Mouse (Mus musculus) kidney, postnatal 4 days (tissue): ENCODE results near the gene D130052B06Rik.

Experiments
- DNase-seq, 2 experiments: peaks; one replicate each; pipeline ENCODE4 v3.0.0; 2021; ENCODE audit warnings: mixed read lengths in 2 of 2

D130052B06Rik gene

GRCm38 (mm10) chr11:33598986-33599385 lies at the start of gene D130052B06Rik:
TSS of gene D130052B06Rik (plus strand) at chr11:33599302.
- no peak for DNase-seq

GRCm38 (mm10) chr11:33550861-33551560 lies 48.1 kb upstream of the D130052B06Rik start:
- no peak for DNase-seq

- DNase-seq = no peak
These were observed 45.0 kb upstream of the D130052B06Rik start for GRCm38 (mm10) chr11:33554123-33554522.

DNA sequence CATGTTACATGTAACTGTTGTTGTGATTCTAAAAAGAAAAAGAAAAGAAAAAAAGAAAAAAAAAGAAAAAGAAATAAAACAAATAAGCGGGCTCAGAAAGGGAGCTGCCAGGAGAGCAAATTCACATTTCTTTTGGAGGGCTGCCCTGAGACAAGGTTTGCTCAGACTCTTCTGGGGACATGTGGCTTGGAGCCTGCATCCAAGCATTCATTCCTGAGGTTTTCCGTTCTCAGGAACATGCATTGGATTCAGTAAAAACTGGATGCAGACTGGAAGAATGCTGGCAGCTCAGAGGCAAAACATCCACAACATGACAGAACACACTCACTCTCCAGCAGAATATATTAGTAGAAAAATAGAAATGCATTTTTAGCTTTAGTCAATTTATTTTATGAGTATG lies 35.2 kb upstream of the D130052B06Rik start:
- no peak for DNase-seq

DNA sequence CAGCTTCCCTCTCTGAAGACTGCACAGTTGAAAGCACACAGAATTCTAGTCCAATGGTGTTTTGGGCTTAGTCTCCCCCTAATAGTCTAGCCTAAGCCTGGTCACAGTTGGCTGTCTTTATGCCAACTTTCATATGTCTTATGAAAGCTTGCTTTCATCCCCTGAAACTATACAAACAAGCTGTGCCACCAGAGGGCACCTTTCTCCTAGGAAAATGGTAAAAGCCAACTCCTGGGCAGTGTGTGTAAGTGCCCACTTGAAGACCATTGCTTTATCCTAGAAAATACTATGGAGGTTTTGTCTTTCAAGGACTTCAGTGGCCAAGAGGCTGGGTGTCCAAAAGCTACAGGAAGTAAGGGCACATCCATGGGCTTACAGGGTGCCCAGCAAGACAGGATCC lies 28.7 kb upstream of the D130052B06Rik start:
- peak; percentile 52 to 60 for DNase-seq

- peak; percentile 8 for DNase-seq
These were observed 24.2 kb upstream of the D130052B06Rik start for GRCm38 (mm10) chr11:33574944-33575343.

GRCm38 (mm10) chr11:33578859-33579258 lies 20.2 kb upstream of the D130052B06Rik start, which contains the start of gene Gabrp:
TSS of gene Gabrp (minus strand) at chr11:33578959.
- no peak for DNase-seq

DNA sequence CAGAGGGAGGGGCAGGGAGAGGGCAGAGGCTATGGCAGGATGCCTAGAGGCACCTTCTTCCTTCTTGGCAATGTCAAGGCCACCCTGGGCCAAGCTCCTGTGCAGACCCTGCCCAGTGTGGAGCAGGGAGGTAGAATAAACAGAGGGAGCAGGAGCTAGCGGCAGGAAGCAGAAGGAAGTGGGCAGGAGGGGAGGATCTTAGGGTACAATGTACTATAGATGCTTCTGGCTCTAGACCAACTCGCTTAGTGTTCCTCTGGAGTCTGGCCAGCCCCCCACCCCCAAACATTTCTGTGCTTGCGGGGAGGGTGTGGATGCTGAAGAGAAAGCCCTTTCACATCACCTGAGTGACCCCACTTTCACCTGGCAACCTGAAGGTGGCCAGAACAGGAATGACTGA lies 19.5 kb upstream of the D130052B06Rik start:
- DNase-seq = no peak

GRCm38 (mm10) chr11:33586614-33587013 lies 12.5 kb upstream of the D130052B06Rik start:
- DNase-seq = no peak

DNA sequence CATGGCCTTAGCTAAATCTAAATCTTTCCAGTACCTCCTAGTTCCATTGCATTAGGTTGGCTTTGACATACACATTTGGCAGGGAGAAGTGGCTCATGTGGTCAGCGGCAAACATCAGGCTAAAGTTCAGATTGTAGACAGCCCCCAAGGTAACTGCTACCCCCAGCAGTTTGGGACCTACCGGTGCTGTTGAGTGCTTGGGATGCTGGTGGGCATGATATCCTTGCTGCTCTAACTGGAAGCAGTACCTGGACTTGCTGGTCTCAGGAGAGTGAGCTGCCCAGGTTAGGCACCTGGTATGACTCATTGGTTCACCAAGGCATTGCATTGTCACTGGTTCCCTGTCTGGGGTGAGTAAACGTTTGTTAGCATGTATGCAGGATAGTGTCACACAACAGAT lies 8.3 kb upstream of the D130052B06Rik start:
- DNase-seq = no peak

- no peak for DNase-seq
These were observed 6.3 kb upstream of the D130052B06Rik start for GRCm38 (mm10) chr11:33592826-33593225.

GRCm38 (mm10) chr11:33596655-33597054 lies 2.4 kb upstream of the D130052B06Rik start:
- no peak for DNase-seq

DNA sequence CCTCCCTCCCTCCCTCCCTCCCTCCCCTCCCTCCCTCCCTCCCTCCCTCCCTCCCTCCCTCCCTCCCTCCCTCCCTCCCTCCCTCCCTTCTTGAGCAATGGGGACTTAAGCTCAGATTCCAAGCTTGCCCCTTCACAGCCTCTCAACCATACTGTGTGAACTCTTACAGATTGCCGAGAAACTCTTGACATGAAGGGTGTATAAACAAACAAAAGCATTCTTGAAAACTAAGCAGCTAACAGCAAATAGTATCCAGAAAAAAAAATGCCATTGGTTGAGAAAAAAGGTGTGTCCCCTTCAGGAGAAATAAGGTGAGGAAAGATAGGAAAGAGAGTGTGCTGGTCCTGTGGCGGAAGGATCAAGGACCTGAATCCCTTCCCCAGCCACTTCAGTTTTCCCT lies 4.1 kb downstream of the D130052B06Rik start:
- no peak for DNase-seq

GRCm38 (mm10) chr11:33607784-33608183 lies 8.7 kb downstream of the D130052B06Rik start:
- peak in 1 of 2 experiments; percentile 16 for DNase-seq

GRCm38 (mm10) chr11:33614218-33614617 lies 15.1 kb downstream of the D130052B06Rik start:
- peak; percentile 83 to 84 for DNase-seq

GRCm38 (mm10) chr11:33627136-33627742 lies 28.1 kb downstream of the D130052B06Rik start:
- no peak for DNase-seq

- DNase-seq = no peak
These were observed 38.0 kb downstream of the D130052B06Rik start for GRCm38 (mm10) chr11:33637107-33637506.

GRCm38 (mm10) chr11:33649358-33649757 lies 50.3 kb downstream of the D130052B06Rik start:
- DNase-seq = no peak

- DNase-seq = no peak
These were observed 55.4 kb downstream of the D130052B06Rik start for GRCm38 (mm10) chr11:33654485-33654884.

DNA sequence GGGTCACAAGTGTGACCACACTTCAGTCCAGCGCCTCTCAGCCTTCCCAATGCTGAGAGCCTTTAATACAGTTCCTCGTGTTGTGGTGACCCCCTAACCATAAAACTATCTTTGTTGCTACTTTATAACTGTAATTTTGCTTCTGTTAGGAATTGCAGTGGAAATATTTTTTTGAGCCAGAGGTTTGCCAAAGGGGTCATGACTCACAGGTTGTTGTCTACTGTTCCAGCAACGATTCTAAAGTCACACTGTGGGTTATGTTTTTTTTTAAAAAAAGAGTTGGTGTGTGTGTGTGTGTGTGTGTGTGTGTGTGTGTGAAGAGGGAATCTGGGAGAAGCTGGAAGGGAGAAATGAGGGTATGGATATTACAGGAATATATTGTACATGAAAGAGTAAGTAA lies 56.1 kb downstream of the D130052B06Rik start:
- DNase-seq = no peak

GRCm38 (mm10) chr11:33655861-33656593 lies 56.9 kb downstream of the D130052B06Rik start:
- DNase-seq = no peak

GRCm38 (mm10) chr11:33660016-33660913 lies 61.2 kb downstream of the D130052B06Rik start:
- DNase-seq = no peak

- no peak for DNase-seq
These were observed 64.5 kb downstream of the D130052B06Rik start for GRCm38 (mm10) chr11:33663599-33663998.
